Mouse (Mus musculus) heart, embryonic 10.5 days (tissue): ENCODE measurements around the gene Hipk2. TPM values are rescaled to one million over a fixed set of nuclear protein-coding genes. Genes with fewer than 3 reads are reported as not detected.

Experiments
- DNase-seq: peaks from one replicate; pipeline ENCODE4 v3.0.0-alpha.2; 2017; ENCODE audit warnings: low spot score
- H3K27ac ChIP-seq: fragments of 300-500 bp; sonication (generic); 2 replicates; pipeline ENCODE4 v1.5.1; 2016; ENCODE audit warnings: mild to moderate bottlenecking
- H3K27me3 ChIP-seq: fragments of 300-500 bp; sonication (generic); 2 replicates; pipeline ENCODE4 v1.6.1; 2016; ENCODE audit warnings: mild to moderate bottlenecking; ENCODE audit not compliant: poor library complexity, insufficient read depth, severe bottlenecking
- H3K36me3 ChIP-seq: fragments of 300-500 bp; sonication (generic); 2 replicates; pipeline ENCODE4 v1.6.1; 2016; ENCODE audit warnings: mild to moderate bottlenecking, moderate library complexity
- H3K4me1 ChIP-seq: fragments of 300-500 bp; sonication (generic); 2 replicates; pipeline ENCODE4 v1.6.1; 2016; ENCODE audit warnings: mild to moderate bottlenecking
- H3K4me3 ChIP-seq: fragments of 300-500 bp; sonication (generic); 2 replicates; pipeline ENCODE4 v1.5.1; 2016; ENCODE audit warnings: mild to moderate bottlenecking, moderate library complexity
- H3K9me3 ChIP-seq: fragments of 300-500 bp; sonication (generic); 2 replicates; pipeline ENCODE4 v1.6.1; 2016; ENCODE audit warnings: mild to moderate bottlenecking, moderate library complexity
- WGBS: fragments of 180-500 bp; shearing (Covaris S2); methylation state at CpG from one replicate; pipeline ENCODE4 v1.1.7; 2016; 5-methylcytosine and 5-hydroxymethylcytosine counted together
- polyA plus RNA-seq: library from polyadenylated mRNA; unstranded; fragments of >200 nt; fragmentation: Nextera tagmentation; extraction: Ambion mirVana; gene quantifications from 2 replicates; pipeline ENCODE4 v1.2.1, GENCODE M21; 2016

The Hipk2 gene
- polyA plus RNA-seq, 1 experiment from 2014 or later, result 20.1 TPM

DNA sequence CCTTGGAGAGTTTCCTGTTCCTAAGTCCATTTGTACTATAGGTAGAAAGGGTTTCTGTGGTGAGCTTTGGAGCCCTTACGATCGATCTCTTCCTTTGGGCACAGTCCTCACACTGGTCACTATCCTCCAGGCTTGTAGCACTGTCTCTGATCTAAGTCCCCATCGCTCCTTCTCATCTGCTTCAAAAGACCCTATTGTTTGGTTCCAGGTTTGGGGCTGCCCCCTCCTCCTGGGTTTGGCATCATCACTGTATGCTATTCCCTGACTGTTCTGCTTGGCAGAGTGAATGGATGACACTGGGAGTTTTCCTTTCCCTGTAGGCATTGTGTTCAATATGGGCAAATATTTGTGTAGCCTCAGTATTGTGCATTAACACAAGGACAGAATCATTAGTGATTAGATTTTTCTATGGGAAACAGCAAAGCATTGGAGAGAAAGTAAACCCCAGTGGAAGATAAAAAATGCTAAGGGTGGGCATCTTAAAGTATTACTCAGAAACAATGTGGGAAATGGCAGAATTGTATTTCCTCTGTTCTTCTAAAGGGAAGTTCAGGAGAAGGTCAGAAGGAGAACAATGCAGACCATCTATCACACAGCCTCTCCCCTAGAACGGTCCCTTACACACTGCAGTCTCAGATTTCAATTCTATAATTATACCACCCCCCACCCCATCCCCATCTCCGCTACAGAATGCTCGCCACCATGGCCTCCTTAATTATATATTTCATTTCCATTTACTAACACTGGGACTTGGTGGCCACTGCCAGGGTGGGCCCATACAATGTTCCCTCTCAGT lies 114.9 kb downstream of the Hipk2 start:
- Histone ChIP-seq H3K9me3 (no peaks in the 10 kb centered on the region), H3K4me1 (peaks cover 66% of the 10 kb centered on the region), H3K27ac (no peak overlapping the region), H3K4me3 (no peak overlapping the region), H3K36me3 (no peaks in the 10 kb centered on the region), H3K27me3 (no peaks in the 10 kb centered on the region)
- WGBS, result 67% methylated on average over 6 of the region's 6 CpGs
- DNase-seq, result peak; percentile 72

GRCm38 (mm10) chr6:38759922-38760620 lies 115.9 kb downstream of the Hipk2 start:
- Histone ChIP-seq H3K36me3 (no peaks in the 10 kb centered on the region), H3K4me1 (peaks cover 60% of the 10 kb centered on the region), H3K9me3 (no peaks in the 10 kb centered on the region), H3K27me3 (no peaks in the 10 kb centered on the region), H3K27ac (no peak overlapping the region), H3K4me3 (no peak overlapping the region)
- DNase-seq, result peak; percentile 38
- 84% methylated on average over 6 of the region's 6 CpGs for WGBS

DNA sequence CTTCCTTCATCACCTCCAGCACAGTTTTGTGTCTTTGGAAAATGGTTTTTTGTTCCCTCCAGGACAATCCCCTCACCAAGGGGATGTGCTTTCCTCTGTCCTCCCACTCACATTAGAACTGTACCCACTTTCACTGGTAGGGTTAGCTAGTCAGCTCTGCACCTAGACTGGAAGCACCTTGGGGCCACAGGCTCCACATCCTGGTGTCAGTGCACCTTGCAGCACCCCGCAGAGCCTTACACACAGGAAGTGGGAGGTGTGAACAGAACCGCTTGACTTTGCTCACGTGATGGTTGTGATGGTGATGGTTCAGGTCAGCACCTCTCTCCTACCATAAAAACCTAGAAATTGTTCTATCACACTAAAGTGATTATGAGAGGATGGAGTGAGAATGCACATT lies 116.8 kb downstream of the Hipk2 start:
- Histone ChIP-seq H3K4me3 (no peak overlapping the region), H3K4me1 (peaks cover 59% of the 10 kb centered on the region), H3K27me3 (no peaks in the 10 kb centered on the region), H3K27ac (no peak overlapping the region), H3K36me3 (no peaks in the 10 kb centered on the region), H3K9me3 (no peaks in the 10 kb centered on the region)
- 80% methylated on average over 3 of the region's 3 CpGs for WGBS
- DNase-seq, result peak; percentile 67

DNA sequence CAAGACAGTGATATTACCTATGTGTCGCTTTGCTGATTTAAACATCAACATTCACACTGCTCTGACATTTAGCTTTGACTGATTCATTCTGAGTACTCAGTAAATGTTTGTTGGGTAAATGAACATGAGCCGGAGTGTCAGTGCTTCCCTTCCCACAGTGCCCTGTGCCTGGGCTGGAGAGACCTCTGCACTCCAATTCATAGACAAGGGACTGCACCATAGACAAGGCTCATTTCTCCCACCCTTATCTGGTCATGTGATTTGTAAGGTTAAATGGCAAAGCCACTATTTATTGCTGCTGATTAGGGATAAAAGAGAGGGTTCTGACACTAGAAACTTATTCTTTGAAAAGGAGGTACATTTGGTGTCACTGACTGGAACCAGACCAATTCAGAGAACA lies 118.4 kb downstream of the Hipk2 start:
- H3K4me1 ChIP-seq, result peaks cover 58% of the 10 kb centered on the region
- WGBS, result 85% methylated on average over 2 of the region's 2 CpGs
- peak; percentile 35 for DNase-seq

GRCm38 (mm10) chr6:38756968-38757367 lies 119.0 kb downstream of the Hipk2 start:
- peak; percentile 53 for DNase-seq
- Histone ChIP-seq H3K27me3 (no peaks in the 10 kb centered on the region), H3K27ac (no peak overlapping the region), H3K9me3 (no peaks in the 10 kb centered on the region), H3K4me1 (peaks cover 63% of the 10 kb centered on the region), H3K4me3 (no peak overlapping the region), H3K36me3 (peaks cover 5% of the 10 kb centered on the region; the same call in 1 of the 2 replicates)
- 58% methylated on average over 4 of the region's 4 CpGs for WGBS

More for the DNA sequence above, 118.4 kb downstream of the Hipk2 start:
- Histone ChIP-seq H3K9me3 (no peaks in the 10 kb centered on the region), H3K4me3 (no peak overlapping the region), H3K27ac (no peak overlapping the region), H3K27me3 (no peaks in the 10 kb centered on the region), H3K36me3 (peaks cover 5% of the 10 kb centered on the region; the same call in 1 of the 2 replicates)

DNA sequence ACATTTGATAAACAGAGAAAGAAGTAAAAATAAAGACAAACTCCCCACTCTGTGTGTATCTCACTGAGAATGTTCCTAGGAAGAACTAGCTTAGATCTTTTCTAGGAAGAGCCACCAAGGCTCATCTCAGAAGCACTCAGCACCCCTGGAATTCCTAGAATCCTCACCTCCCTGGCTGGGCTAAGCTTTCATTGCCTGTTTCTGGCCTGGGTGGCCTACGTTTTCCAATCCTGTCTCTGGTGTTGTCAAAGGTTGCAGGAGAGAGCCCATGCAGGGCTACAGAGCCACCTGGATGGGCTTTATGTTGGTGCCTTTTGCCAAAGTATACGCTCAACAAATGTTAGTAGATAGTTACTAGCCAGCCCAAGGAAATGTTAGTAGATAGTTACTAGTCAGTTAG lies 120.0 kb downstream of the Hipk2 start:
- H3K36me3 ChIP-seq, result peaks cover 5% of the 10 kb centered on the region; the same call in 1 of the 2 replicates
- no peaks in the 10 kb centered on the region for H3K27me3 ChIP-seq
- no peak overlapping the region for H3K4me3 ChIP-seq
- peak; percentile 66 for DNase-seq
- H3K27ac ChIP-seq, result no peak overlapping the region
- WGBS, result 67% methylated on average over 2 of the region's 2 CpGs
- H3K4me1 ChIP-seq, result peaks cover 53% of the 10 kb centered on the region
- no peaks in the 10 kb centered on the region for H3K9me3 ChIP-seq

GRCm38 (mm10) chr6:38755188-38755587 lies 120.8 kb downstream of the Hipk2 start:
- no peak for DNase-seq
- Histone ChIP-seq H3K27ac (no peak overlapping the region), H3K4me3 (no peak overlapping the region), H3K4me1 (peaks cover 49% of the 10 kb centered on the region), H3K27me3 (no peaks in the 10 kb centered on the region), H3K9me3 (no peaks in the 10 kb centered on the region), H3K36me3 (peaks cover 5% of the 10 kb centered on the region; the same call in 1 of the 2 replicates)
- 83% methylated on average over 2 of the region's 2 CpGs for WGBS

DNA sequence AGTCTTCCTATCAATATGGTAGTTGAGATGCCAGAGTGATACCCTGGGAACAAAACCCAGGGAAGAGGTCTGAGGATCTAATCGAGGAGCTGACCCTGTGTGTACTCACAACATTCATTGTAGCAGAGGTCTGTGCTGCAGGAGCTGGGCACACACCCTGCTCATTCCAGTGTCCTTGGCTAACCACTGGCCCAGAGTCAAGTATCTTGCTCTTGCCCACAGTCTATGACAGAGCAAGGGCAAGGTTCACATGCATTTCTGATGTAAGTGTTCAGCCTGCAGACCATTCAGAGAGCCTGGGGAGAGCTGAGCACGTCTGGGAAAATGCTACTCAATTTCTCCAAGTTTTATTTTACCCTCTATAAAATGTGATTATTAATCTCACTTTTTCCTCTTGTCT lies 122.2 kb downstream of the Hipk2 start:
- peaks cover 47% of the 10 kb centered on the region for H3K4me1 ChIP-seq
- WGBS, result 75% methylated on average over 2 of the region's 2 CpGs
- H3K27ac ChIP-seq, result no peak overlapping the region
- H3K9me3 ChIP-seq, result no peaks in the 10 kb centered on the region
- no peak overlapping the region for H3K4me3 ChIP-seq
- peaks cover 5% of the 10 kb centered on the region; the same call in 1 of the 2 replicates for H3K36me3 ChIP-seq
- DNase-seq, result peak; percentile 36
- no peaks in the 10 kb centered on the region for H3K27me3 ChIP-seq

DNA sequence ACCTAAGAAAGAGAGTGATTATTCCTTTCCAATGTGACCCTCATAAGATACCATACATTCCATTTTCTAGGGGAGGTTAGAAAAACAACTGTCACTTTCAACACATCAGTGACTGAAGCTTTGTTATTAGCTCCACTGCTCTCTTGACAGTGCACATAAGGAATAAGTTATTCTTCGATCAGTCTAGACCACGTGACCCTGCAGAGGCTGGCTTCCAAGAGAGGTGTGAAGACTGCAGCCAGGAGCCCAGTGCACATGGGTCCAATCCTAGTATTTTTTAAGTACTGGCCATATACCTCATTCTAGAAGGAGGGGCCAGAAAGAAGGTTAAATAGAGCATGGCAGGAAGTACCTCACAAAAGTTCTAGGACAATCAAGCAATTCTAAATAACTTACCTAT lies 122.9 kb downstream of the Hipk2 start:
- no peaks in the 10 kb centered on the region for H3K9me3 ChIP-seq
- peaks cover 41% of the 10 kb centered on the region for H3K4me1 ChIP-seq
- 80% methylated on average over 2 of the region's 2 CpGs for WGBS
- peak; percentile 39 for DNase-seq
- H3K36me3 ChIP-seq, result peaks cover 5% of the 10 kb centered on the region; the same call in 1 of the 2 replicates
- no peaks in the 10 kb centered on the region for H3K27me3 ChIP-seq
- H3K4me3 ChIP-seq, result no peak overlapping the region
- no peak overlapping the region for H3K27ac ChIP-seq

GRCm38 (mm10) chr6:38752495-38752894 lies 123.5 kb downstream of the Hipk2 start:
- Histone ChIP-seq H3K9me3 (no peaks in the 10 kb centered on the region), H3K36me3 (peaks cover 5% of the 10 kb centered on the region; the same call in 1 of the 2 replicates), H3K27me3 (no peaks in the 10 kb centered on the region), H3K27ac (no peak overlapping the region), H3K4me1 (peaks cover 36% of the 10 kb centered on the region), H3K4me3 (no peak overlapping the region)
- no peak for DNase-seq
- 83% methylated on average over 6 of the region's 6 CpGs for WGBS

GRCm38 (mm10) chr6:38748037-38748436 lies 127.9 kb downstream of the Hipk2 start:
- peaks cover 33% of the 10 kb centered on the region for H3K36me3 ChIP-seq
- DNase-seq, result no peak
- 67% methylated on average over 4 of the region's 4 CpGs for WGBS

DNA sequence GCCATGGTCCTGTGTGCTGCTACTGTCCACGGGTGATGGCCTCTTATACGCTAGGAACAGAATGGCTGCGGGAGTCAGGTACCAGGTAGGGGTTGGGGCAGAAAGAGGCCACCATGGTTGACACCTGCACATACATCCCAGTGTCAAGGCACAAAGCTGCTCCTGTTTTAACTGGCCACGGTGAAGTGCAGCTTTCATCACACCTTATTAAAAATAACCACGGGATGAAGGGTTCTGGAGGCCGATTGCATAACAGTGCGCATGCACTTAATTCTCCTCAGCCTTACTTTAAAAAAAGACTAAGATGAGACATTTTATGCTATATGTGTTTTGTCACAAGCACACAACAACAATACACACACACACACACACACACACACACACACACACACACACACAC lies 132.6 kb downstream of the Hipk2 start:
- H3K4me3 ChIP-seq, result no peak overlapping the region
- no peaks in the 10 kb centered on the region for H3K27me3 ChIP-seq
- peaks cover 4% of the 10 kb centered on the region; the same call in 1 of the 2 replicates for H3K4me1 ChIP-seq
- no peak overlapping the region for H3K27ac ChIP-seq
- 94% methylated on average over 7 of the region's 7 CpGs for WGBS
- DNase-seq, result no peak
- H3K9me3 ChIP-seq, result no peaks in the 10 kb centered on the region
- peaks cover 62% of the 10 kb centered on the region for H3K36me3 ChIP-seq

More at GRCm38 (mm10) chr6:38748037-38748436, 127.9 kb downstream of the Hipk2 start:
- H3K4me3 ChIP-seq, result no peak overlapping the region
- H3K9me3 ChIP-seq, result no peaks in the 10 kb centered on the region
- no peak overlapping the region for H3K27ac ChIP-seq
- H3K27me3 ChIP-seq, result no peaks in the 10 kb centered on the region
- H3K4me1 ChIP-seq, result peaks cover 21% of the 10 kb centered on the region; the same call in 1 of the 2 replicates

DNA sequence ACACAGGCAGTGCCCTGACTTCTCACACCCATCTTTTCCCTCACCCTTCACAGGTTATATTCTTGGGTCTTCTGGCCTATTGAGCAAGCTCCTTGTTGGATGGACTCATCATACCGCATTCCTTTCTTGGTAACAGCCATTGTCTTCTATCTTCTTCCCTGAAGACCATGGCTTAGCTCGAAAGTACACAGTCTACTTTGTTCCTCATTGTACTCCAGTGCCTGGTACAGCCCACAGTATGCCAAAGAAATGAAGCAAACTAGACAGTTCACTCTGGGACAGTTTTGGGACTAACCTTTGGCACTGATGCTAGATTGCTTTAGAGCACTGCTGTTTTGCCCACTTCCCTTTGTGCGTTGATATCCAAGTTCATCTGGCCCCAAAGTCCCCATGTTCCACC lies 133.5 kb downstream of the Hipk2 start:
- H3K9me3 ChIP-seq, result no peaks in the 10 kb centered on the region
- 93% methylated on average over 3 of the region's 3 CpGs for WGBS
- H3K36me3 ChIP-seq, result peaks cover 62% of the 10 kb centered on the region
- H3K27ac ChIP-seq, result no peak overlapping the region
- no peak for DNase-seq
- H3K27me3 ChIP-seq, result no peaks in the 10 kb centered on the region
- H3K4me1 ChIP-seq, result peaks cover 11% of the 10 kb centered on the region
- no peak overlapping the region for H3K4me3 ChIP-seq
